Mouse (Mus musculus): Measurements from ENCODE around the gene Tmed1. TPM values are rescaled to one million over a fixed set of nuclear protein-coding genes. Genes with fewer than 3 reads are reported as not detected.
"Not testable (repeated sequence)": the region's sequence is repeated elsewhere in the genome, so short reads cannot be mapped to it uniquely, and the experiment has no call there.

Tmed1 gene
- total RNA-seq, 2 experiments from 2014 or later: 25.9 to 29.3 TPM

GRCm38 (mm10) chr9:21490696-21491095 lies 19.4 kb downstream of the Tmed1 start:
- DNase-seq: no peak
- intact Hi-C loops (cut with DNase I; ENCODE audit: low total_unique reads): no loop called here

DNA sequence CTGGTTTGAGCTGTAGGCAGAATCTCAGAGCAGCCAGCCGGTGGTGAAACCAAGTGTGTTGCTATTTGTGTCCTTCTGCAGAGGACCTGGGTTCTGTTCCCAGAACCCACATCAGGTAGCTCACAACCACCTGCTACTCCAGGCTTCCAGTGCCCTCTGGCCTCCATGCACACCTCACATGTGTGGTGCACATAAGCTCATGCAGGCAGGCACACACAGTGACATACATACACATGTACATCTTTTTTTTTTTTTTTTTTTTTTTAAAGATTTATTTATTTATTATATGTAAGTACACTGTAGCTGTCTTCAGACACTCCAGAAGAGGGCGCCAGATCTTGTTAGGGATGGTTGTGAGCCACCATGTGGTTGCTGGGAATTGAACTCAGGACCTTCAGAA lies 21.8 kb downstream of the Tmed1 start:
- not testable (repeated sequence) for DNase-seq

DNA sequence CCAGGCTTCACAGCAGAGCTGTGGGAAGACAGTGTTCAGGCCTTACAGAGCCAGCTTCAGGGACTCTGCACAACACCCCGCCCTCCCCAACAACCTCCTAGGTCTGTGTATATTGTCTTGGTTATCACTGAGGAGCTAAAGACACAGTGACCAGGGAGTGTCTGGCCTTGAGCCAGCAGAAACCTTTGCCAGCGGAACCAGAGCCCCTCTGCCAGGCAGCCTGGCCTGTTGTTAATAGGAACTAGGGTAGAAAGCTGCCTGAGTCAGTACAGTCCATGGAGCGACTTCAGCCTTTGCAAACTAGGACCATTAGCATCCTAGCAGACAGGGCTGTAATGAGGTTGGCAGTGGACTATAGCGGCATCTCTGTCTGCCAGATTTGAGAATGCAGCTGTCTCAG lies 26.0 kb downstream of the Tmed1 start:
- intact Hi-C loops (cut with DNase I; ENCODE audit: low total_unique reads): no loop called here
- DNase-seq: no peak

More for the DNA sequence above, 21.8 kb downstream of the Tmed1 start:
- intact Hi-C loops (cut with DNase I; ENCODE audit: low total_unique reads): not testable (repeated sequence)

DNA sequence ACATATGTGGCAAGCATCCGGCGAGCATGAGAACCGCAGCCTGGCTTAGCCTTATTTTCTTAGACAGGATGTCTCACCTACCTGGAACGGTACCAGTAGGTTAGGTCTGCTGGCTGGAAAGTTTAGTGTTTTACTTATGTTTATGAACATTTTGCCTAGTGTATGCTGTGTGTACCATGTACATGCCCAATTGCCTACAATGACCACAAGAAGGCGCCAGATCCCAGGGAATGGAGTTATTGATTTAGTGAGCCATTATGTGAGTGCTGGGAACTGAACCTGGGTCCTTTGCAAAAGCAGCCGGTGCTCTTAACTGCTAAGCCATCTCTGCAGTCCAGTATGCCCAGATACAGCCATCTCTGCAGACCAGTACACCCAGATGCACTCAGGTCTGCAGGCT lies 32.3 kb downstream of the Tmed1 start:
- no peak for DNase-seq
- intact Hi-C loops (cut with DNase I; ENCODE audit: low total_unique reads): no loop called here

GRCm38 (mm10) chr9:21472913-21473312 lies 37.1 kb downstream of the Tmed1 start:
- DNase-seq: no peak
- intact Hi-C loops (cut with DNase I; ENCODE audit: low total_unique reads): no loop called here

DNA sequence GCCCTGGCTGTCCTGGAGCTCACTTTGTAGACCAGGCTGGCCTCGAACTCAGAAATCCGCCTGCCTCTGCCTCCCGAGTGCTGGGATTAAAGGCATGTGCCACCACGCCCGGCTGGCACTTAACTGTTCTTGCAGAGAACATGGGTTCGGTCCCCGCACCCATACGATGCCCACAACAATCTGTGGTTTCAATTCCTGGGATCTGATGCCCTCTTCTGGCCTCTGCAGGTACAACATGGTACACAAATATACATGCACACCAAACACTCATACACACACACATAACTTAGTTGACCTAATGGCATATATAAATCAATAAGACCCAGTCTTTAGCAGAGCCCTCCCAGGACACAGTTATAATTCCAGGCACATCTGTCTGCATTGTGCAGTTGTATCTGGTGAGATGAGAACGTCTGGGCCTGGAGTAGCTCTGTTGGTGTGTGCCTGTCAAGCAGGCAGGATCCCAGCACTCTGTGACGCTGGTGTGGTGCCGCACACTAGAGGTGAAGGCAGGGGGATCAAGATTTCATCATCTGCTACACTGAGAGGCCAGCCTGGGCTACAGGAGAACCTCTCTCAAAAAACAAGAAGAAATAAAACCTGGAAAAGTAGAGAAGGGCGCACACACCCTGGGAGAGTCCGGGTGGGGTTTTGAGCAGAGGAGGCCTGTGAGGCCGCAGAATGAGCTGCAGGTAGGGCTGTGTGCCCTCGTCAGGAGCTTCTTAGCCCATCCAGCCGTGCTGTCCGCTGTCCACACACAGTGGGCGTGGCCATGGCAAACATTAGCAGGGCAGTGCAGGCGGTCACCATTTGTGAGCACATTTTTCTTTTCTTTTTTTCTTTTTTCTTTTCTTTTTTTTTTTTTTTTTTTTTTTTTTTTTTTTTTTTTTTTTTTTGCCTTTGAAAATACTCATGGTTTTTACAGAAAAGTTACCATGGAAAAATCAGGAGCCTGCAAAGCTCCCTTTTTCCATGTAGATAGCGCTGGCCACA lies 40.7 kb downstream of the Tmed1 start:
- DNase-seq: peak; percentile 30
- intact Hi-C loops (cut with DNase I; ENCODE audit: low total_unique reads): loop anchor here (5.0 to 10.0 kb wide), 2 partner anchors 52 to 155 kb away; partner anchors contain the start of gene Ap1m2

DNA sequence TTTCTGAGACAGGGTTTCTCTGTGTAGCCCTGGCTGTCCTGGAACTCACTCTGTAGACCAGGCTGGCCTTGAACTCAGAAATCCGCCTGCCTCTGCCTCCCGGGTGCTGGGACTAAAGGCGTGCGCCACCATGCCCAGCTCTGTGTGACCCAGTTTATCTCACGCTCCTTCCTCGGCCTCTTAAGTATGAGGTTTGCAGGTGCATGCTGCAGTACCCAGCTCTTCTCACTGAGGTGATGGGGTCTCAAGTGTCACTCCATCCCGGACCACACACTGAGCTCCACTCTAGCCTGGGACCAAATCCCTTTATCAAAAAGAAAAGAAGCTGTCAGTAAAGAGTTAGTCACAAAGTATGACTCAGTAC lies 45.5 kb downstream of the Tmed1 start:
- DNase-seq: not testable (repeated sequence)
- intact Hi-C loops (cut with DNase I; ENCODE audit: low total_unique reads): loop anchor here (10.0 kb wide), 1 partner anchor 150 kb away; the partner anchor contains the start of gene Ap1m2

DNA sequence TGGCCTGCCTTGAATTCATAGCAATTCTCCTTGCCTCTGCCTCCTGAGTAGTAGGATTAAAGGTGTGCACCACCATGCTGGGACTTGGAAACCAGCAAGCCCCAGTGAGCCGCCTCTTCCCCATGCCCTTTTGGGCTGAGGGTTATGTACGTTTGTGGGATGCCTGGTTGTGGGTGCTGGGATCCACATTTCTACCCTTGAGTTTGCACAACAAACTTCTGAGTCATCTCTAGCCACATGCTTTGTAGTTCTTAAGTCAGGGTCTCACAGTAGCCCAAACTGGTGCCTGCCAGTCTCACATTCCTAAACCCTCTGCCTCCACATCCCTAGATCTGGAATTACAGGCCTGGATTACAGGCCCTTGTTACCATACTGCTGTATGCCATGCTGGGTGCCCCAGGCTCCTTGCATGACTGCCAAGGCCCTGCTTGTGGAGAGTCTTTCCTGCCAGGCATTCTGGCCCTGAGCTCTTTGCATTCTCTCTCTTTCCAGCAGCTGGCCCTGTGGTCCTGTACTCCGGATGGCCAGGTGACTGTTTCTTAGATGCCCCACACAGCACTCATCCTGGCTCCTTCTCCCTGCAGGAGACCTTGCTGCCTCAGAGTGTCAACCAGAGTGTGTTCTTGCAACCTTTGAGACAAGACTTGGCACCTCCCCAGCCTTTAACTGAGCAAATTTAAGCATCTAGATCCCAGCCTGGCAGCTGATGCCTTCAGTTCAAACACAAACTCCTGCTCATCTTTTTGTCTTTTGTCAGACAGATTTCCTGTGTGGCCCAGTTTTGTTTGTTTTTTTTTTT lies 46.1 kb downstream of the Tmed1 start:
- no peak for DNase-seq
- intact Hi-C loops (cut with DNase I; ENCODE audit: low total_unique reads): loop anchor here (10.0 kb wide), 1 partner anchor 149 kb away; the partner anchor contains the start of gene Ap1m2

DNA sequence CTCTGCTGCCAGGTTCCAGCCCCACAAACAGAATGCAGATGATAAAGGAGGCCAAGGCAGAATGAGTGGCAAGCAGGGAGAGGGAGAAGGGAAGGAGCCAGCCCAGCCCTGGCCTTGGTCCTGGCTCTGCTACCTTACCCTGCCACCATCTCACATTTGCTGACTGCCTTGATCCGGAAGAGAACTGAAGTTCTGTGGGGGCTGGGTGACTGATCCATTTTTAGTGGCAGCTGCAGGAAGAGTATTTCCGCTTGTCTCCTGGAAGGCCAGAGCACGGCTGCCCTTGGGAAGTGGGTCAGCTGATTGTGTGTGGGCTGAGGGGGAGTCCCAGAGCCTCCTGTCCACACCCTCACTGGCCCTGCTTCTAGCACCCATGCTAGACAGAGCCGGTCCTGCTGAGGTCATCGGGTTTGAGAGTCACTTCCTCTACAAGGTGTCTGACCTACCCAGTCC lies 46.9 kb downstream of the Tmed1 start:
- intact Hi-C loops (cut with DNase I; ENCODE audit: low total_unique reads): loop anchor here (10.0 kb wide), 1 partner anchor 148 kb away; the partner anchor contains the start of gene Ap1m2
- peak; percentile 73 for DNase-seq

DNA sequence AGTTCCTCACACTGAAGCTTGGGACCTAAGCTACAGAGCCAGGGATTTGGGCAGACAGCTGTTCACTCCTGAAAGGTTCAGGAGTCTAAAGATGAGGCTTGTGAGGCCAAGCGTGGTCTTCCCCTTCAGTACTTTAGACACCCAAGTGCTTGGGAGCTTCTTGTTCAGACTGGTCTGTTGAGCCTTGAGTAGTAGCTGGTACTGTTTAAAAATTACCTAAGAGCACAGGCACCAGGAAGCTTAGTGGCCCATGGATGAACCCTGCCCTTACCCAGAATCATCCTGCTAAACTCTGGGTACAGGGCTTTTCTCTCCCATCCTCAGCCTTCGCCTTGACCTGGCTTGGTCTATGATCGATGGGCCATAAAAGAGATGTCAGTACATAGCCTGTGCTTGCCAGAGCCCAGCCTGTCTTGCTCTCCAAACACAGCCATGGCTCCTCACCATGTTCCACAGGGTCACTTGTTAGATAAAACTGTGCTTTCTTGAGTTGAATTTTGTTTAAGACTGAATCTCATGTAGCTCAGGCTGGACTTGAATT lies 49.6 kb downstream of the Tmed1 start:
- intact Hi-C loops (cut with DNase I; ENCODE audit: low total_unique reads): loop anchor here (10.0 kb wide), 1 partner anchor 146 kb away; the partner anchor contains the start of gene Ap1m2

GRCm38 (mm10) chr9:21458821-21459220 lies 51.2 kb downstream of the Tmed1 start:
- intact Hi-C loops (cut with DNase I; ENCODE audit: low total_unique reads): no loop called here
- no peak for DNase-seq

More for the DNA sequence above, 49.6 kb downstream of the Tmed1 start:
- no peak for DNase-seq

Small RNAs within 50 kb of the gene (microRNA-seq; reads per million reads assigned to microRNA genes)
- gene Mir199a-1: 0 to 3.0 reads per million in 2 experiments

Other genes starting within 250 kb of the Tmed1 start
- gene Atg4d, start 245.0 kb downstream of the Tmed1 start, total RNA-seq (2021): 10 to 100 TPM; 36.2 to 39.6 TPM
- gene Kri1, start 222.3 kb downstream of the Tmed1 start, total RNA-seq (2021): 10 to 100 TPM; 10.5 to 11.9 TPM
- 10 to 100 TPM; 12.0 to 13.2 TPM for gene Cdkn2d, start 218.8 kb downstream of the Tmed1 start, total RNA-seq (2021)
- gene Ap1m2, start 197.9 kb downstream of the Tmed1 start, total RNA-seq (2021): not detected
- gene Slc44a2, start 189.6 kb downstream of the Tmed1 start, total RNA-seq (2021): 100 to 1,000 TPM; 104 to 117 TPM
- 10 to 100 TPM; 22.3 to 28.5 TPM for gene Ilf3, start 142.4 kb downstream of the Tmed1 start, total RNA-seq (2021)
- gene Qtrt1, start 98.4 kb downstream of the Tmed1 start, total RNA-seq (2021): 1 to 10 TPM; 5.5 to 8.1 TPM
- 10 to 100 TPM; 47.8 to 48.0 TPM for gene Dnm2, start 85.3 kb downstream of the Tmed1 start, total RNA-seq (2021)
- 1 to 10 TPM; 1.0 to 1.5 TPM for gene AB124611, start 15.9 kb upstream of the Tmed1 start, total RNA-seq (2021)
- 10 to 100 TPM; 62.8 to 68.0 TPM for gene Carm1, start 36.6 kb upstream of the Tmed1 start, total RNA-seq (2021)
- gene Timm29, start 82.5 kb upstream of the Tmed1 start, total RNA-seq (2021): 10 to 100 TPM; 41.4 to 44.5 TPM
- 1 to 10 TPM; 4.6 to 5.8 TPM for gene Yipf2, start 82.6 kb upstream of the Tmed1 start, total RNA-seq (2021)
- gene Smarca4, start 105.9 kb upstream of the Tmed1 start, total RNA-seq (2021): 10 to 100 TPM; 42.5 to 49.8 TPM
- 1 to 10 TPM; 4.5 to 9.5 TPM for gene Ldlr, start 213.2 kb upstream of the Tmed1 start, total RNA-seq (2021)